Mouse (Mus musculus): Measurements from ENCODE around the gene Ppie. TPM values are rescaled to one million over a fixed set of nuclear protein-coding genes. Genes with fewer than 3 reads are reported as not detected.

Gene Ppie
- polyA plus RNA-seq (2021; fragmentation: Nextera tagmentation), result 31.6 and 41.4 TPM in 2 replicates
- long read RNA-seq, experiment 1, transcript Ppie-201 (10 exons, 1,188 nt), result major isoform, 44 of 76 reads
- long read RNA-seq, experiment 1, partial matches to known transcripts, result 2 of 76 reads
- long read RNA-seq, experiment 1, other reads (novel, unspliced or antisense), result 30 of 76 reads
- long read RNA-seq, experiment 2, transcript Ppie-201 (10 exons, 1,188 nt), result major isoform, 33 of 45 reads
- long read RNA-seq, experiment 2, partial matches to known transcripts, result 3 of 45 reads
- long read RNA-seq, experiment 2, other reads (novel, unspliced or antisense), result 9 of 45 reads

GRCm38 (mm10) chr4:123139513-123140154 lies at the start of gene Ppie:
TSS of gene Ppie (minus strand) at chr4:123139951.

GRCm38 (mm10) chr4:123182328-123183238 lies 42.8 kb upstream of the Ppie start, which contains the start of gene Hpcal4:
TSS of gene Hpcal4 (plus strand) at chr4:123183227.

DNA sequence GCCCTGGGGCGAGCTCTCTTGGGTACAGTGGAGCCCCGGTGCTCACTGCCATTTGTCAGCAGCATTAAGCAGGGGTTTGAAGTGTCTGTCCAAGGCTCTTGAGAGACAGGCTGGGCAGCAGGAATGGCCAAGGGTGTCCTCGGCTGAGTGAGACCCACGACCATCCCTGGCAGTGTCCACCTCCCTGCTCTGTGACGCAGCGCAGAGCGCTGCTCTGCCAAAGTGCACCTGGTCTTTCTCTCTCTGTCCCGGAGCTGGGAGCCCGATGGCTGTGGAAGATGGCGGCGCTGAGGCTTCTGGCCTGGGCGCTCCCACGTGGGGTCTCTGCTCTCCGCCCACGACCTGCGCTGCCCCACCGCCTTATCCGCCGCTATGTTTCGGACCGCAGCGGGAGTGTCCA lies 23.7 kb downstream of the Ppie start, which contains the start of gene Oxct2b:
Oxct2b (plus strand) TSS at position 256 of the 400 bp plus-strand sequence.

GRCm38 (mm10) chr4:123104651-123105450 lies 34.9 kb downstream of the Ppie start, which contains the start of gene Bmp8b:
TSS of gene Bmp8b (plus strand) at chr4:123105165.

Other genes with a start within 250 kb of the Ppie start
- 15.0 TPM in 2 replicates for gene Mfsd2a, start 178.8 kb downstream of the Ppie start, polyA plus RNA-seq (2021; fragmentation: Nextera tagmentation)
- 3.0 and 6.6 TPM in 2 replicates for gene Mycl, start 144.3 kb downstream of the Ppie start, polyA plus RNA-seq (2021; fragmentation: Nextera tagmentation)
- gene Trit1, start 123.4 kb downstream of the Ppie start, polyA plus RNA-seq (2021; fragmentation: Nextera tagmentation), result 4.4 and 5.9 TPM in 2 replicates
- gene Bmp8b, start 34.8 kb downstream of the Ppie start, polyA plus RNA-seq (2021; fragmentation: Nextera tagmentation), result 0.05 TPM in 1 of 2 replicates, not detected in the other
- 0.23 and 0.29 TPM in 2 replicates for gene Oxct2b, start 23.7 kb downstream of the Ppie start, polyA plus RNA-seq (2021; fragmentation: Nextera tagmentation)
- 373 and 439 TPM in 2 replicates for gene Hpcal4, start 43.3 kb upstream of the Ppie start, polyA plus RNA-seq (2021; fragmentation: Nextera tagmentation)
- 5.9 and 10.0 TPM in 2 replicates for gene Nt5c1a, start 61.6 kb upstream of the Ppie start, polyA plus RNA-seq (2021; fragmentation: Nextera tagmentation)
- 1.7 and 2.6 TPM in 2 replicates for gene Heyl, start 93.6 kb upstream of the Ppie start, polyA plus RNA-seq (2021; fragmentation: Nextera tagmentation)
- gene Pabpc4, start 122.4 kb upstream of the Ppie start, polyA plus RNA-seq (2021; fragmentation: Nextera tagmentation), result 6.9 and 7.1 TPM in 2 replicates
- not detected in 2 replicates for gene Oxct2a, start 183.7 kb upstream of the Ppie start, polyA plus RNA-seq (2021; fragmentation: Nextera tagmentation)
- gene Bmp8a, start 203.3 kb upstream of the Ppie start, polyA plus RNA-seq (2021; fragmentation: Nextera tagmentation), result 0.09 and 0.17 TPM in 2 replicates